Mouse (Mus musculus): ENCODE data around the gene Tmem178. TPM values are rescaled to one million over a fixed set of nuclear protein-coding genes. Genes with fewer than 3 reads are reported as not detected.

The Tmem178 gene
- total and polyA plus RNA-seq, 2 experiments from 2014 or later = 20.1 to 26.5 TPM

DNA sequence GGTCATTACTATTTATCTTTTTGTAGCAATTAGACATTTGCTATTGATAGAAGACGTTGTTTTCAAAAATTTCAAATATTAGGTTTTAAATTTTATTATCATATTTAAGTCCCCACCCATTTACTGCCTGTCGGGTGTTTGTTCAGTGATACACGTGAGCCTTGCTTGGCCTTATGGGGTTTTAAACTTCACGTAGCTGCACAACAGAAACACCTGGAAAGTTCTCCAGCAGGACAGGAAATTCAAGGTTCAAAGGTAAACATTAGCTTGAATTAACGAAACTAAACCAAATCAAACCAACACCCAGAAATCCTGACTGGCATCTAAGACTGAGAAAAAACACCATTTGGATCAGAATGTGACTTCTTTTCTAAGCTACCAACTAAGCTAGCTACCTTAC is 57.7 kb downstream of the Tmem178 start:
- H3K9ac ChIP-seq (replicated peaks; ENCODE audit: low read length, poor library complexity, severe bottlenecking) = no peak overlapping the region
- DNase-seq (ENCODE audit: low spot score) (no peak), ATAC-seq (ENCODE audit: low FRiP score) (no peak)
- no peak for TF ChIP-seq CTCF (IDR thresholded peaks at IDR 0.05)
- no peak overlapping the region for H3K4me2 ChIP-seq (ENCODE audit: low read depth, low read length, poor library complexity, severe bottlenecking)
- no peaks in the 10 kb centered on the region for H3K9me3 ChIP-seq (ENCODE audit: low read length)
- H3K4me3 ChIP-seq (ENCODE audit: low read depth, low read length) = no peak overlapping the region
- WGBS = 89% methylated on average over 5 of the region's 5 CpGs
- no peaks in the 10 kb centered on the region for H3K27me3 ChIP-seq (ENCODE audit: insufficient read depth, low read length)
- no peaks in the 10 kb centered on the region for H3K4me1 ChIP-seq (ENCODE audit: insufficient read depth, low read length)
- no peak overlapping the region for H3K27ac ChIP-seq (ENCODE audit: low read depth, low read length)
- H3K36me3 ChIP-seq (ENCODE audit: insufficient read depth, low read length) = no peaks in the 10 kb centered on the region

DNA sequence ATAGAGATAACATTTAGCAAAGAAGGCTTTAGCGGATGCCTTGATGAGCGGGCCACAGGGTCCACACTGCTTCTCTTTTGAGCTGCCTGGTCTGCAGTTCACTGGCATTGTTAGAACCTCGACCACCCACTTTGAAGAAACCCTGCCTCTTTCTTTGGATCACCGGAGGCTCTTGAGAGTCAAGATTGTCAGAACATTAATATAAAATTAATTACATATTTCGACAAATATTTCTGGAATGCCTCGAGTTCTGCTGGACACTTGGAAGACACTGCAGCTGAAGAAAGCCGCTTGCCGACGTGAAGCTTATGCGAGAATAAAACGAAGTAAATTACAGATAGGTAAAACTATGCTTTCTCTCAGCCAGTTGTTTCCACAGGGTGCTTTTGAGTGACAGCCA is 60.0 kb downstream of the Tmem178 start:
- Histone ChIP-seq H3K9ac (replicated peaks; ENCODE audit: low read length, poor library complexity, severe bottlenecking) (no peak overlapping the region), H3K4me2 (ENCODE audit: low read depth, low read length, poor library complexity, severe bottlenecking) (no peak overlapping the region), H3K27ac (ENCODE audit: low read depth, low read length) (no peak overlapping the region), H3K36me3 (ENCODE audit: insufficient read depth, low read length) (no peaks in the 10 kb centered on the region), H3K27me3 (ENCODE audit: insufficient read depth, low read length) (no peaks in the 10 kb centered on the region), H3K4me3 (ENCODE audit: low read depth, low read length) (no peak overlapping the region), H3K9me3 (ENCODE audit: low read length) (no peaks in the 10 kb centered on the region), H3K4me1 (ENCODE audit: insufficient read depth, low read length) (no peaks in the 10 kb centered on the region)
- 78% methylated on average over 11 of the region's 11 CpGs for WGBS
- ATAC-seq (ENCODE audit: low FRiP score) = no peak
- no peak for DNase-seq (ENCODE audit: low spot score)
- TF ChIP-seq CTCF (IDR thresholded peaks at IDR 0.05) = no peak

DNA sequence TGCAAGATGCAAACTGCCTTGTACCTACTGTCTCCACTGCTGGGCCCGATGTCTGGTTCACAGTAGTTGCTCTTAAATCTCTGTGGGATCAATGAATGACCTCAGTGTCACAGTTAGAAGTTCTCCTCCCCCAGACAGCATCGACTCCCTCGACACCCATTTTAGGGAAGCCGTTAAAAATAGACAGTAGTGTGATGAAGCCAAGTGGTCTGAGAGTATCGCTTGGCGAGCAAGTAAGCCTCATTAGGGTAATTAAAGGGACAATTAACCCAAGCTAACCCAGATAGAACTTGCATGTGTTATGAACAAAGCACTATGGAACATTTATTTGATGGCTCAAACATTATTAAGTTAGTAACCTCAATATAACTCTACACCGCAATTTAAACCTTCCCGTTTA is 60.9 kb downstream of the Tmem178 start:
- no peak for TF ChIP-seq CTCF (IDR thresholded peaks at IDR 0.05)
- Histone ChIP-seq H3K4me3 (ENCODE audit: low read depth, low read length) (no peak overlapping the region), H3K27me3 (ENCODE audit: insufficient read depth, low read length) (no peaks in the 10 kb centered on the region), H3K9ac (replicated peaks; ENCODE audit: low read length, poor library complexity, severe bottlenecking) (no peak overlapping the region), H3K4me1 (ENCODE audit: insufficient read depth, low read length) (no peaks in the 10 kb centered on the region), H3K9me3 (ENCODE audit: low read length) (no peaks in the 10 kb centered on the region), H3K4me2 (ENCODE audit: low read depth, low read length, poor library complexity, severe bottlenecking) (no peak overlapping the region), H3K36me3 (ENCODE audit: insufficient read depth, low read length) (no peaks in the 10 kb centered on the region), H3K27ac (ENCODE audit: low read depth, low read length) (no peak overlapping the region)
- no peak for ATAC-seq (ENCODE audit: low FRiP score)
- DNase-seq (ENCODE audit: low spot score) = no peak
- WGBS = 66% methylated on average over 8 of the region's 8 CpGs

DNA sequence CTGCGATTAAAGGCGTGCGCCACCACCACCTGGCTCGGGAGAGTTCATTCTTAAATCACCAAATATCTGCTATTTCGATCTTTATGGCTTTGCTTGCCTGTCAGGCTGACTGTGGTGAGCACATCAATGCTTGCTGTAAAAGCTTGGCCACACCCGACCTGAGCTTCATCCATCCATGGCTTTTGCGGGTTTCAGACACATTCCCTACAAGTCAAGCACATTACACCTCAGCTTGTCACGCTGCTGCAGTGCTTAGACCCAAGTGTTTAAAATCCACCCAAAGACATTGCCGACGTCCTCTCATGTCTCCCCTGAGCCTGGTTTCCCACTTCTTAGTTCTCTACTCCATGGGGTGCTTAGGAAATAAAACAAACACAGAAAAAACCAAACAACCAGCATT is 64.7 kb downstream of the Tmem178 start:
- ATAC-seq (ENCODE audit: low FRiP score) (no peak), DNase-seq (ENCODE audit: low spot score) (no peak)
- no peaks in the 10 kb centered on the region for H3K27me3 ChIP-seq (ENCODE audit: insufficient read depth, low read length)
- H3K4me3 ChIP-seq (ENCODE audit: low read depth, low read length) = no peak overlapping the region
- no peaks in the 10 kb centered on the region for H3K4me1 ChIP-seq (ENCODE audit: insufficient read depth, low read length)
- H3K9me3 ChIP-seq (ENCODE audit: low read length) = no peaks in the 10 kb centered on the region
- no peak overlapping the region for H3K27ac ChIP-seq (ENCODE audit: low read depth, low read length)
- no peak overlapping the region for H3K9ac ChIP-seq (replicated peaks; ENCODE audit: low read length, poor library complexity, severe bottlenecking)
- 90% methylated on average over 10 of the region's 10 CpGs for WGBS
- no peak for TF ChIP-seq CTCF (IDR thresholded peaks at IDR 0.05)
- no peaks in the 10 kb centered on the region for H3K36me3 ChIP-seq (ENCODE audit: insufficient read depth, low read length)
- no peak overlapping the region for H3K4me2 ChIP-seq (ENCODE audit: low read depth, low read length, poor library complexity, severe bottlenecking)

DNA sequence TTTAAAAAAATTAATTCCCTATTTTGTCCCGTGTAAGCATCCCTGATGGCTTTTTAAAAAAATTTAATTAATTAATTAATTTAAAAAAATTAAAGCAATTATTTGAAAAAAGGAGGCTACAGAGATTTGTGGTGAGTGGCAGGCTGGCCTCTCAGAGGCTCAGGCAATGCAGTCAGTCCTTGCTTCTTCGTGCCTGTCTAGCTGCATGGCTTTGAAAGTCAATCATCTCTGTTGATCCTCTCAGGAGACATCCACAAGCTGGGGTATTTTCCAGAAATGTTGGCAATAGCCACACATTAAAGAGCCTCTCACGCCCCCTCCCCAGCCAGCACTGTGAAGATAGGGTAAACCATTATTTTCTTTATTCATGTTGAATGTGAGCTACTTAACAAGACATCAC is 65.8 kb downstream of the Tmem178 start:
- Histone ChIP-seq H3K4me1 (ENCODE audit: insufficient read depth, low read length) (no peaks in the 10 kb centered on the region), H3K9ac (replicated peaks; ENCODE audit: low read length, poor library complexity, severe bottlenecking) (no peak overlapping the region), H3K4me2 (ENCODE audit: low read depth, low read length, poor library complexity, severe bottlenecking) (no peak overlapping the region), H3K9me3 (ENCODE audit: low read length) (no peaks in the 10 kb centered on the region), H3K27me3 (ENCODE audit: insufficient read depth, low read length) (no peaks in the 10 kb centered on the region), H3K36me3 (ENCODE audit: insufficient read depth, low read length) (no peaks in the 10 kb centered on the region), H3K4me3 (ENCODE audit: low read depth, low read length) (no peak overlapping the region), H3K27ac (ENCODE audit: low read depth, low read length) (no peak overlapping the region)
- no peak for DNase-seq (ENCODE audit: low spot score)
- WGBS = 45% methylated on average over 3 of the region's 3 CpGs
- TF ChIP-seq CTCF (IDR thresholded peaks at IDR 0.05) = no peak
- ATAC-seq (ENCODE audit: low FRiP score) = no peak

DNA sequence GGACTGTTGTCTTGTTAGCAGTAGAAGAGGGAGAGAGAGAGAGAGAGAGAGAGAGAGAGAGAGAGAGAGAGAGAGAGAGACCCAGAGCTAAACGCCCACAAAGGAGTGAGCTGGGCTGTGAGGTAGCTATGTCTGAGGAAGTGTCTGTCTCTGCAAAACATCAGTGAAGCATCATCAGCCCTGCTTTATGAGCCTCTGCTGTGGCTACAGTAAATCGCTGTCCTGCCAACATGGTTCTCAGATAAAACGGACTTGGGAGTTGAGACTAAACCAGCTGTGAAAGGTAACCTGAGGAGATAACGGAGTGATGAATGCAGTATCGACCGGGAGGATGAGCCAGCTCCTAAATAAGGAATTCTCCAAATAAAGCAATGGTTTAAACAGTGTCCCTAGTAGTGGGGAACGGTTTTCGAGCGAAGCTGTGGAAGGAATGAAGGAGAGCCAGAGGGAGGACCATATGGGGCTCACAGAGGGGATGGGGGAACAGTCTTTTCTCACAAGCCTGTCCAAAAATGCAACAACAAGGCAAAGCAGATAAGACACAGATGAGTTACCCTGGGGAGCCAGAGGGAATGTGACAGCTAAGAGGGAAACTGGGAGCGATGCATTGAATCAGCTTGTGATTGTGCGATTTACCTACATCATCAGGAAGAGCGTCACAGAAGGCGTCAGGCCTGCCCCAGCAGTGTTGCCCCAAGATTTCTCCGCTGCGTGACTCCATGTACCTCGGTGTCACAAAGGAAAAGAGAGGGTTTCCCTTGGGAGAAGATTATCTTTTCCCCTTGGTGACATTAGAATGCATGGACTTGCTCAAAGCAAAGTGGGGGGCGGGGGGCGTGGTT is 66.6 kb downstream of the Tmem178 start:
- no peak overlapping the region for H3K4me3 ChIP-seq (ENCODE audit: low read depth, low read length)
- DNase-seq (ENCODE audit: low spot score) = no peak

More for the DNA sequence above, 66.6 kb downstream of the Tmem178 start:
- Histone ChIP-seq H3K4me2 (ENCODE audit: low read depth, low read length, poor library complexity, severe bottlenecking) (no peak overlapping the region), H3K4me1 (ENCODE audit: insufficient read depth, low read length) (no peaks in the 10 kb centered on the region), H3K27ac (ENCODE audit: low read depth, low read length) (no peak overlapping the region), H3K9ac (replicated peaks; ENCODE audit: low read length, poor library complexity, severe bottlenecking) (no peak overlapping the region), H3K9me3 (ENCODE audit: low read length) (no peaks in the 10 kb centered on the region), H3K36me3 (ENCODE audit: insufficient read depth, low read length) (no peaks in the 10 kb centered on the region), H3K27me3 (ENCODE audit: insufficient read depth, low read length) (no peaks in the 10 kb centered on the region)
- no peak for TF ChIP-seq CTCF (IDR thresholded peaks at IDR 0.05)
- 64% methylated on average over 18 of the region's 18 CpGs for WGBS
- no peak for ATAC-seq (ENCODE audit: low FRiP score)

All from midbrain, postnatal 0 days (tissue).